Mouse (Mus musculus) kidney, embryonic 14.5 days (tissue): ENCODE results near the gene Tnrc6c. TPM values are rescaled to one million over a fixed set of nuclear protein-coding genes. Genes with fewer than 3 reads are reported as not detected.

Experiments
- ATAC-seq: fragments of 200-750 bp; cut with Nextera tagmentation; 2 replicates; pipeline ENCODE4 v1.8.0; 2017; ENCODE audit warnings: moderate number of reproducible peaks, mild to moderate bottlenecking, moderate TSS enrichment, moderate library complexity; ENCODE audit not compliant: low FRiP score, low TSS enrichment
- H3K27ac ChIP-seq: fragments of 300-500 bp; sonication (generic); 2 replicates; pipeline ENCODE4 v1.5.1; 2014; ENCODE audit warnings: low read depth, mild to moderate bottlenecking, low read length, moderate library complexity, mixed read lengths
- H3K27me3 ChIP-seq: fragments of 300-500 bp; sonication (generic); 2 replicates; pipeline ENCODE4 v1.6.1; 2014; ENCODE audit warnings: mild to moderate bottlenecking, low read length; ENCODE audit not compliant: control insufficient read depth, insufficient read depth
- H3K36me3 ChIP-seq: fragments of 300-500 bp; sonication (generic); 2 replicates; pipeline ENCODE4 v1.6.1; 2014; ENCODE audit warnings: low read length, mixed read lengths; ENCODE audit not compliant: control insufficient read depth, insufficient read depth
- H3K4me1 ChIP-seq: fragments of 300-500 bp; sonication (generic); 2 replicates; pipeline ENCODE4 v1.6.1; 2014; ENCODE audit warnings: low read length, mixed read lengths; ENCODE audit not compliant: control insufficient read depth, insufficient read depth
- H3K4me2 ChIP-seq: fragments of 300-500 bp; sonication (generic); replicated peaks from 2 replicates; pipeline ENCODE4 v1.6.1; 2014; ENCODE audit warnings: low read depth, mild to moderate bottlenecking, low read length
- H3K4me3 ChIP-seq: fragments of 300-500 bp; sonication (generic); 2 replicates; pipeline ENCODE4 v1.5.1; 2014; ENCODE audit warnings: mild to moderate bottlenecking, low read length
- H3K9ac ChIP-seq: fragments of 300-500 bp; sonication (generic); 2 replicates; pipeline ENCODE4 v1.6.1; 2014; ENCODE audit warnings: low read depth, mild to moderate bottlenecking, low read length, moderate library complexity
- H3K9me3 ChIP-seq: fragments of 300-500 bp; sonication (generic); 2 replicates; pipeline ENCODE4 v1.6.1; 2016; ENCODE audit warnings: low read length; ENCODE audit not compliant: control insufficient read depth
- WGBS: fragments of 180-500 bp; shearing (Covaris S2); extraction: QIAGEN DNeasy Blood & Tissue Kit; methylation state at CpG from one replicate; pipeline ENCODE4 v1.1.7; 2014; 5-methylcytosine and 5-hydroxymethylcytosine counted together
- polyA plus RNA-seq: library from polyadenylated mRNA; unstranded; fragments of >200 nt; fragmentation: Nextera tagmentation; extraction: Ambion mirVana; gene quantifications from 2 replicates; pipeline ENCODE4 v1.2.1, GENCODE M21; 2014

Gene Tnrc6c
- polyA plus RNA-seq, 1 experiment from 2014 or later = 13.2 TPM

DNA sequence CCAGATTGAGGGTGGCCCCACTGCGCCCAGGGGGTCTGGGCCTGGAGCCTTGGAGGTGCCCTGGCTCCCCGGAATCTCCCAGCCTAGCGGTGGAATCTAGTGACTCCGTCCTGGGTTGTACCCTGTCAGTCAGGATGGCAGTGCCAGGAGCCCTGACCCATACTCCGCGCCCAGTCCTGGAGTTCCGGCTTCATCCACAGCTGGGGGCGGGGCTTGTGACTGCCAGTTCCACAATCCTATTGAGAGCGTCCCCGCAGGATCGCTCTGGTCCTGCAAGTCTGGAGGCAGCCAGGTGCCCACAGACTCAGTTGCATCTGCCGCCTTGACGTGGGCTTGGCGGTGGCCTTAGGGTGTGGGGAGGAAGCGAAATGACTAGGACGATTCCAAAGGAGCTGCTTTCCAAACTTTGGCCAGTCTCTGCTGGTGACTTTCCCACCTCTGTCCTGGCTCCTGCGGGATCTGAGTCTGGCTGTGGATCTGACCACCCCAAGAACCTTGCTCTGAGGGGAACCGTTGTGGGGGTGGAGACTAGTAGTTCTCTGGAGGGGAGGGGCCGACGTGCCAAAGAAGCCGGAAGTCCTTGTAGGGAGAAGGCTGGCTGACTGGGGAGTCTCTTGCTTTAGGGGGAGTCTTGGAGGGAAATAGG is 156.4 kb downstream of the Tnrc6c start:
- Histone ChIP-seq H3K9ac (peak overlapping the region; percentile 72), H3K27ac (peak overlapping the region; percentile 44; the same call in 1 of the 2 replicates), H3K9me3 (no peaks in the 10 kb centered on the region), H3K36me3 (peaks cover 29% of the 10 kb centered on the region), H3K27me3 (no peaks in the 10 kb centered on the region), H3K4me3 (peak overlapping the region; percentile 75), H3K4me1 (peaks cover 14% of the 10 kb centered on the region), H3K4me2 (peak overlapping the region; percentile 93)
- WGBS = 0% methylated on average over 21 of the region's 21 CpGs
- ATAC-seq = peak; percentile 87

Other genes starting within 250 kb of the Tnrc6c start
- gene Gm11733, start 169.9 kb upstream of the Tnrc6c start, polyA plus RNA-seq = 0.09 TPM in 1 of 2 replicates, not detected in the other
- gene Tmc8, start 127.8 kb downstream of the Tnrc6c start, polyA plus RNA-seq = 1.3 and 3.4 TPM in 2 replicates
- 22.6 and 27.2 TPM in 2 replicates for gene Tmc6, start 127.9 kb downstream of the Tnrc6c start, polyA plus RNA-seq
- gene 6030468B19Rik, start 143.4 kb downstream of the Tnrc6c start, polyA plus RNA-seq = not detected in 2 replicates
- gene Gm20708, start 155.4 kb downstream of the Tnrc6c start, polyA plus RNA-seq = 0.58 and 0.59 TPM in 2 replicates
- gene Syngr2, start 155.4 kb downstream of the Tnrc6c start, polyA plus RNA-seq = 75.1 and 85.7 TPM in 2 replicates
- gene Afmid, start 171.6 kb downstream of the Tnrc6c start, polyA plus RNA-seq = 3.6 and 4.1 TPM in 2 replicates
- 129 and 174 TPM in 2 replicates for gene Tk1, start 171.8 kb downstream of the Tnrc6c start, polyA plus RNA-seq
- gene Birc5, start 195.0 kb downstream of the Tnrc6c start, polyA plus RNA-seq = 350 and 420 TPM in 2 replicates
- not detected in 2 replicates for gene Tmem235, start 206.5 kb downstream of the Tnrc6c start, polyA plus RNA-seq
- 4.3 and 5.1 TPM in 2 replicates for gene Tha1, start 219.2 kb downstream of the Tnrc6c start, polyA plus RNA-seq